Mouse (Mus musculus): Measurements from ENCODE around the gene Gm14124.
"Not testable (repeated sequence)": the region's sequence is repeated elsewhere in the genome, so short reads cannot be mapped to it uniquely, and the experiment has no call there.

DNA sequence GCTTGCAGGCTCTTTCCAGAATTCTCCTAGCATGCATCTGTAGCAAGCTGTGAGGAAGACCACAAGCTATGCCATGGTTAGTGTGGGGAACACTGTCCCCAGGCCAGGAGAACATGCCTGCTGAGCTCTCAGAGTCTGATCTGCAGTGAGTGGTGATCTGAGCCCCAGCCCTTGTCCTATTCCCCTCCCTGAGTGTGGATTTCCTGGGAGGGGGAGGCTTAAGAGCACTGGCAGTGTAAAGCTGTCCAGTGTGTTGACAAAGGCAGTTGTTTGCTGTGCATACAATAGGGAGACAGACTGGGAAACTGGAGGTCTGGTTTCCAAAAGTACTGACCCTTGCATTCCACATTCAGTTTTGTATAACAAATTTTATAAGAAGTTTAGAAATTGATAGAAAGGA lies 34.1 kb upstream of the Gm14124 start:
- TF ChIP-seq POLR2A (IDR thresholded peaks at IDR 0.05; ENCODE audit: insufficient read depth, low read depth, low read length); CTCF (IDR thresholded peaks at IDR 0.05): not testable (repeated sequence)

Measured in heart, adult 2 months (tissue).